Mouse (Mus musculus) midbrain, embryonic 15.5 days (tissue): ENCODE measurements around the gene Lhx4. TPM values are rescaled to one million over a fixed set of nuclear protein-coding genes. Genes with fewer than 3 reads are reported as not detected.

ENCODE experiments used
- ATAC-seq: fragments of 200-750 bp; cut with Nextera tagmentation; replicated peaks from 2 replicates; pipeline ENCODE4 v1.8.0; 2017; ENCODE audit warnings: moderate TSS enrichment
- H3K27ac ChIP-seq: fragments of 300-500 bp; sonication (generic); 2 replicates; pipeline ENCODE4 v1.5.1; 2015; ENCODE audit warnings: mild to moderate bottlenecking, inconsistent platforms
- H3K27me3 ChIP-seq: fragments of 300-500 bp; sonication (generic); replicated peaks from 2 replicates; pipeline ENCODE4 v1.6.1; 2015; ENCODE audit warnings: inconsistent platforms
- H3K36me3 ChIP-seq: fragments of 300-500 bp; sonication (generic); replicated peaks from 2 replicates; pipeline ENCODE4 v1.6.1; 2015; ENCODE audit warnings: inconsistent platforms
- H3K4me1 ChIP-seq: fragments of 300-500 bp; sonication (generic); 2 replicates; pipeline ENCODE4 v1.6.1; 2015; ENCODE audit warnings: inconsistent platforms
- H3K4me2 ChIP-seq: fragments of 300-500 bp; sonication (generic); 2 replicates; pipeline ENCODE4 v1.6.1; 2015; ENCODE audit warnings: inconsistent platforms, mild to moderate bottlenecking, moderate library complexity
- H3K4me3 ChIP-seq: fragments of 300-500 bp; sonication (generic); 2 replicates; pipeline ENCODE4 v1.5.1; 2015; ENCODE audit warnings: mild to moderate bottlenecking, inconsistent platforms
- H3K9ac ChIP-seq: fragments of 300-500 bp; sonication (generic); 2 replicates; pipeline ENCODE4 v1.6.1; 2015; ENCODE audit warnings: mild to moderate bottlenecking, inconsistent platforms
- H3K9me3 ChIP-seq: fragments of 300-500 bp; sonication (generic); 2 replicates; pipeline ENCODE4 v1.6.1; 2016; ENCODE audit warnings: inconsistent platforms
- WGBS: fragments of 180-500 bp; shearing (Covaris S2); methylation state at CpG from one replicate; pipeline ENCODE4 v1.1.7; 2015; ENCODE audit warnings: mixed read lengths; 5-methylcytosine and 5-hydroxymethylcytosine counted together
- polyA plus RNA-seq: library from polyadenylated mRNA; unstranded; fragments of >200 nt; fragmentation: Nextera tagmentation; extraction: Ambion mirVana; gene quantifications from 2 replicates; pipeline ENCODE4 v1.2.1, GENCODE M21; 2015

Lhx4 gene
- polyA plus RNA-seq, 1 experiment from 2014 or later, result 1.6 TPM

DNA sequence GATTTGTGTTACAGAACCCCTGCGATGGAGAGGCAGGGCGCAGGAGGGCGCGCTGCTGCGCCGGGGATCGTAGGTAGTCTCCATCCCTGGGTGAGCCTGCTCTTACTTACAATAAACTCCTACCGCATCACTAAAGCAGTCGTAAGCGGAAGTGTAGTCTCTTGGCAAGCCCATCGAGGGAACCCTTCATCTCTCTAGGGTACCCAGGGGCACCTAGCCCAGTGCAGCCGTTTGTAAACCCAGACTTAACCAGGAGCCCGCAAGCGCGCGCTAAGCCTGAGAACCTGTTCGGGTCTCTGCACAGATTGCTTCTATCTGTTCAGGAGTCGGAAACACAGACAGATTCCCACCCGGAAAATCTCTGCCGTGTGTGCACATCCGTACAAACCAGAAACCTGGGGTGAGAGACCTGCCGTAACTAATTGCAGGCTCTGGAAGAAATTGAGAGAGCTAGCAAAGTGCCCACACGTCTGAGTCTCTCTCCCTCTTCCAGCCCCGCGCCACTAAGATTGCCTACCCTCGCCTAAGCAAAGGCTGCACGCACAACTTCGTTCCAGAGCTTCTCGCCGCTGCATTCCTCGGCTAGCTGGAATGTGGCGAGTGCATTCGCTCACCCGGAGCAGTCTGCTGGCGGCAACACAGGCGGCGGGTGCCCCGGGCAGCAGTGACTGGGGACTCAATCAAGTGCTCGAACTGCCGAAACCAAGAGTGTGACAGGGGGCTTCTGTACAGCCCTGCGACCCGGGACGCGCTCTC, 10.7 kb downstream of the Lhx4 start:
- under 1% methylated on average over 44 of the region's 44 CpGs for WGBS
- H3K4me2 ChIP-seq, result peak overlapping the region; percentile 52
- H3K27me3 ChIP-seq, result peaks cover 69% of the 10 kb centered on the region
- H3K4me3 ChIP-seq, result 0 out of 2 replicates have a peak overlapping the region, but pooled peaks have one; percentile 29
- peaks cover 32% of the 10 kb centered on the region for H3K4me1 ChIP-seq
- H3K36me3 ChIP-seq, result no peaks in the 10 kb centered on the region
- H3K9me3 ChIP-seq, result no peaks in the 10 kb centered on the region
- no peak overlapping the region for H3K27ac ChIP-seq
- ATAC-seq, result no peak
- no peak overlapping the region for H3K9ac ChIP-seq

GRCm38 (mm10) chr1:155737809-155738383, 13.6 kb downstream of the Lhx4 start:
- Histone ChIP-seq H3K27ac (no peak overlapping the region), H3K4me1 (peaks cover 29% of the 10 kb centered on the region), H3K36me3 (no peaks in the 10 kb centered on the region), H3K9ac (no peak overlapping the region), H3K27me3 (peaks cover 78% of the 10 kb centered on the region), H3K9me3 (no peaks in the 10 kb centered on the region), H3K4me2 (no peak overlapping the region), H3K4me3 (no peak overlapping the region)
- ATAC-seq, result no peak
- 1% methylated on average over 25 of the region's 25 CpGs for WGBS

- no peak for ATAC-seq
- Histone ChIP-seq H3K9ac (no peak overlapping the region), H3K4me3 (no peak overlapping the region), H3K4me2 (no peak overlapping the region), H3K4me1 (peaks cover 22% of the 10 kb centered on the region), H3K9me3 (no peaks in the 10 kb centered on the region), H3K36me3 (no peaks in the 10 kb centered on the region), H3K27me3 (peaks cover 78% of the 10 kb centered on the region), H3K27ac (no peak overlapping the region)
- WGBS, result 1% methylated on average over 58 of the region's 58 CpGs
Observed at GRCm38 (mm10) chr1:155737017-155737808, 14.3 kb downstream of the Lhx4 start.

GRCm38 (mm10) chr1:155736096-155736825, 15.2 kb downstream of the Lhx4 start:
- peaks cover 85% of the 10 kb centered on the region for H3K27me3 ChIP-seq
- no peak overlapping the region for H3K27ac ChIP-seq
- no peak overlapping the region for H3K4me2 ChIP-seq
- H3K4me3 ChIP-seq, result no peak overlapping the region
- no peaks in the 10 kb centered on the region for H3K9me3 ChIP-seq
- 1% methylated on average over 26 of the region's 26 CpGs for WGBS
- no peaks in the 10 kb centered on the region for H3K36me3 ChIP-seq
- no peak overlapping the region for H3K9ac ChIP-seq
- peaks cover 13% of the 10 kb centered on the region for H3K4me1 ChIP-seq
- no peak for ATAC-seq

- Histone ChIP-seq H3K4me1 (peaks cover 10% of the 10 kb centered on the region), H3K4me2 (no peak overlapping the region), H3K4me3 (no peak overlapping the region), H3K9me3 (no peaks in the 10 kb centered on the region), H3K9ac (no peak overlapping the region), H3K27ac (no peak overlapping the region), H3K27me3 (peaks cover 91% of the 10 kb centered on the region), H3K36me3 (no peaks in the 10 kb centered on the region)
- 5% methylated on average over 2 of the region's 2 CpGs for WGBS
- ATAC-seq, result no peak
Observed at GRCm38 (mm10) chr1:155731156-155731555, 20.3 kb downstream of the Lhx4 start.

GRCm38 (mm10) chr1:155729113-155729795, 22.2 kb downstream of the Lhx4 start:
- Histone ChIP-seq H3K9me3 (no peaks in the 10 kb centered on the region), H3K36me3 (no peaks in the 10 kb centered on the region), H3K4me3 (peak overlapping the region; percentile 18), H3K9ac (no peak overlapping the region), H3K4me1 (peaks cover 9% of the 10 kb centered on the region), H3K27me3 (peaks cover 93% of the 10 kb centered on the region), H3K27ac (no peak overlapping the region), H3K4me2 (peak overlapping the region; percentile 33)
- 2% methylated on average over 23 of the region's 23 CpGs for WGBS
- peak; percentile 66; the same call in 1 of the 2 replicates for ATAC-seq

DNA sequence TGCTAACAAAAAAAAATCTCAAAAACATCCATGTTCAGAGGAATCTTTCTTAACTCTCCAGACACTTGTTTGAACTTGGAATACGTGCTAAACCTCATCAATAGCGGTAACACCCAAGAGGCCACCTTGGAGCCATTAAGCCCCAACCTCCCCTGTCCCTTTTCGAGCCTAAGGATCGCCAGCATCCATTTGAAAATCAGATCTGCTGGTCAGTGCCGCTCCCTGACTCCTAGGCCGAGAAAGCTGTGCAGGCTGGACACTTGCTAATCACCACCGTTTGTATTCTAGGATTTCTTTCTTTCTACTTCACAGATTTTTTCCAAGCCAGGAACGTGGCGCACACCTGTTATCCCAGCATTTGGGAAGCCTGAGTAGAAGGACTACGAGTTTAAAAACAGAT, 23.7 kb downstream of the Lhx4 start:
- no peak overlapping the region for H3K9ac ChIP-seq
- H3K4me2 ChIP-seq, result no peak overlapping the region
- H3K9me3 ChIP-seq, result no peaks in the 10 kb centered on the region
- H3K27ac ChIP-seq, result no peak overlapping the region
- H3K4me1 ChIP-seq, result peaks cover 9% of the 10 kb centered on the region
- no peaks in the 10 kb centered on the region for H3K36me3 ChIP-seq
- H3K27me3 ChIP-seq, result peaks cover 94% of the 10 kb centered on the region
- ATAC-seq, result no peak
- no peak overlapping the region for H3K4me3 ChIP-seq
- WGBS, result 26% methylated on average over 10 of the region's 10 CpGs

DNA sequence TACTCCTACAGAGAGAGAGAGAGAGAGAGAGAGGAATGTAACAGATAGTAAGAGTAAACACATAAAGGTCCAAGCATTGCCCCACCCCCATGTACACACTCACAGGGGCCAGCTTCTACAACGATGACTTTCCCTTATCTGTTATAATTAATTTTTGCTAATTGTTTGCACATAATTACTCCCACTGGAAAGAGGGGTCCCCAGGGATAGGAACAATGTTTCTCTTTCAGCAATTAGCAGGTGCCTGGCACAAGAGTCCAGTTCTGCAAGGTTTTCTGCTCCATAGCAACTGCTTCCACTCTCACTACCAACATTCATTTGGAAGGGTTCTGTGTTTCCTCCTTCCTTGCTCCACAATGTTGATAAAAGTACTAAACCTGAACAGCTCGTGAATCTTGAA, 25.6 kb downstream of the Lhx4 start:
- no peak overlapping the region for H3K9ac ChIP-seq
- ATAC-seq, result no peak
- H3K4me1 ChIP-seq, result peaks cover 15% of the 10 kb centered on the region
- no peak overlapping the region for H3K4me2 ChIP-seq
- no peak overlapping the region for H3K27ac ChIP-seq
- H3K9me3 ChIP-seq, result no peaks in the 10 kb centered on the region
- peaks cover 88% of the 10 kb centered on the region for H3K27me3 ChIP-seq
- H3K4me3 ChIP-seq, result no peak overlapping the region
- WGBS, result 73% methylated on average over 2 of the region's 2 CpGs
- no peaks in the 10 kb centered on the region for H3K36me3 ChIP-seq

DNA sequence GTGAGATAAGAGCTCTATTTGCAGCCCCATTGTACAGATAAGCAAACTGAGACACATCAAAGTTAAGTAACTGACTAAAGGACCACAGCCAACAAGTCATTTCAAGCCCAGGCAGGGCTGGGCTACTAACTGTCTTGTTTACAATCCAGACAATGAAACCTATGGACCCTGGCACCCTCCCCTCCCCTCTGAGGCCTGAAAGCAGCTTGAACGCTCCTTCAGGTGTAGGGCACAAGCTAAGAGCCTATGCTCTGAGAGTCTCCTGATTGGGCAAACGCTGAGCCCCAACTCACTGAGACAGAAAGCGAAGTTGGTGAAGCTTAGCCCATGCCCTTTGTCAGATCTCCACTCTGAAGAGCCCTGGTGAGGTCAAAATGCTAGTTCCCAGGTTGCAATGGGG, 27.2 kb downstream of the Lhx4 start:
- ATAC-seq, result no peak
- Histone ChIP-seq H3K4me2 (no peak overlapping the region), H3K9me3 (no peaks in the 10 kb centered on the region), H3K27me3 (peaks cover 83% of the 10 kb centered on the region), H3K9ac (no peak overlapping the region), H3K27ac (no peak overlapping the region), H3K4me1 (peaks cover 12% of the 10 kb centered on the region), H3K4me3 (no peak overlapping the region), H3K36me3 (no peaks in the 10 kb centered on the region)
- WGBS, result 78% methylated on average over 3 of the region's 3 CpGs

- Histone ChIP-seq H3K27me3 (peaks cover 64% of the 10 kb centered on the region), H3K9me3 (no peaks in the 10 kb centered on the region), H3K27ac (no peak overlapping the region), H3K4me1 (peaks cover 6% of the 10 kb centered on the region; the same call in 1 of the 2 replicates), H3K4me3 (no peak overlapping the region), H3K4me2 (peak overlapping the region; percentile 32), H3K36me3 (no peaks in the 10 kb centered on the region), H3K9ac (no peak overlapping the region)
- WGBS, result under 1% methylated on average over 13 of the region's 13 CpGs
- no peak; the same call in 1 of the 2 replicates for ATAC-seq
Observed at GRCm38 (mm10) chr1:155722185-155722584, 29.3 kb downstream of the Lhx4 start.

GRCm38 (mm10) chr1:155721443-155721842, 30.0 kb downstream of the Lhx4 start:
- no peak overlapping the region for H3K4me2 ChIP-seq
- no peak overlapping the region for H3K9ac ChIP-seq
- WGBS, result 24% methylated on average over 8 of the region's 8 CpGs
- peaks cover 59% of the 10 kb centered on the region for H3K27me3 ChIP-seq
- H3K9me3 ChIP-seq, result no peaks in the 10 kb centered on the region
- no peak for ATAC-seq
- H3K27ac ChIP-seq, result no peak overlapping the region
- no peaks in the 10 kb centered on the region for H3K36me3 ChIP-seq
- peaks cover 6% of the 10 kb centered on the region; the same call in 1 of the 2 replicates for H3K4me1 ChIP-seq
- no peak overlapping the region for H3K4me3 ChIP-seq
